Mouse (Mus musculus) cerebellum, postnatal 25 days (tissue): ENCODE data around the gene P4htm.

Experiments used
- DNase-seq, 2 experiments: peaks; one replicate each; pipeline ENCODE4 v3.0.0; 2021; ENCODE audit warnings: mixed read lengths in 2 of 2

The P4htm gene

GRCm38 (mm10) chr9:108577934-108578544, 19.4 kb downstream of the P4htm start:
- peak; percentile 49 to 73 for DNase-seq

- no peak for DNase-seq
These were observed 20.4 kb downstream of the P4htm start for GRCm38 (mm10) chr9:108577025-108577424.

GRCm38 (mm10) chr9:108575321-108576297, 21.9 kb downstream of the P4htm start:
- DNase-seq, result peak; percentile 23 to 40

- peak; percentile 12 to 17 for DNase-seq
These were observed 22.5 kb downstream of the P4htm start for GRCm38 (mm10) chr9:108574921-108575320.

- DNase-seq, result peak; percentile 66 to 80
These were observed 23.4 kb downstream of the P4htm start for GRCm38 (mm10) chr9:108573774-108574690.

- no peak for DNase-seq
These were observed 25.1 kb downstream of the P4htm start for GRCm38 (mm10) chr9:108572321-108572720.

GRCm38 (mm10) chr9:108571401-108571973, 26.0 kb downstream of the P4htm start:
- peak in 1 of 2 experiments; percentile 24 for DNase-seq

GRCm38 (mm10) chr9:108570207-108570896, 27.1 kb downstream of the P4htm start:
- peak; percentile 71 to 87 for DNase-seq

- DNase-seq, result peak; percentile 89 to 95
These were observed 27.9 kb downstream of the P4htm start, which contains the start of gene Dalrd3 for GRCm38 (mm10) chr9:108569381-108570206. Gene Dalrd3 (plus strand): TSS chr9:108569886.

- DNase-seq, result peak; percentile 6 to 30
These were observed 29.0 kb downstream of the P4htm start for GRCm38 (mm10) chr9:108568511-108568921.

GRCm38 (mm10) chr9:108567931-108568419, 29.5 kb downstream of the P4htm start:
- DNase-seq, result no peak

- DNase-seq, result peak; percentile 98 to 99
These were observed 30.4 kb downstream of the P4htm start, which contains the start of gene Ndufaf3 for GRCm38 (mm10) chr9:108566815-108567776. Gene Ndufaf3 (minus strand): TSS chr9:108567434.

- peak in 1 of 2 experiments; percentile 15 for DNase-seq
These were observed 31.3 kb downstream of the P4htm start for GRCm38 (mm10) chr9:108565881-108566814.

GRCm38 (mm10) chr9:108564131-108564530, 33.3 kb downstream of the P4htm start:
- DNase-seq, result no peak

- DNase-seq, result no peak
These were observed 33.8 kb downstream of the P4htm start for GRCm38 (mm10) chr9:108563671-108564070.

GRCm38 (mm10) chr9:108560227-108560841, 37.1 kb downstream of the P4htm start, which contains the start of gene Impdh2:
Gene Impdh2 (plus strand): TSS chr9:108560286.
- peak; percentile 91 to 94 for DNase-seq

- DNase-seq, result no peak
These were observed 38.3 kb downstream of the P4htm start for GRCm38 (mm10) chr9:108559169-108559568.
